Mouse (Mus musculus) lung, adult 2 months (tissue): Measurements from ENCODE around the gene Fry.

Experiments used
- CTCF ChIP-seq: fragments of 200-500 bp; IDR thresholded peaks from 2 replicates; pipeline ENCODE4 v1.5.1; 2011; ENCODE audit warnings: mild to moderate bottlenecking, low read length, control low read depth; ENCODE audit not compliant: insufficient read depth
- POLR2A ChIP-seq: fragments of 200-500 bp; IDR thresholded peaks from 2 replicates; pipeline ENCODE4 v1.6.1; 2011; ENCODE audit warnings: low read depth, mild to moderate bottlenecking, control low read depth, low read length, borderline replicate concordance; ENCODE audit errors: extremely low read depth

GRCm38 (mm10) chr5:150314582-150314981, 196.1 kb downstream of the Fry start:
- TF ChIP-seq CTCF (no peak), POLR2A (no peak)
